Mouse (Mus musculus) mouse trophoblast stem cell (cell line): ENCODE data around the gene Gm33543.

Experiments
- in situ Hi-C, 2 experiments: fragments of 300-500 bp; cut with MseI, MboI; formaldehyde crosslinking; loops; 2 replicates in 1 of 2; 3 replicates in 1 of 2; pipeline ENCODE4 v1.15.1; 2025

Gene Gm33543

DNA sequence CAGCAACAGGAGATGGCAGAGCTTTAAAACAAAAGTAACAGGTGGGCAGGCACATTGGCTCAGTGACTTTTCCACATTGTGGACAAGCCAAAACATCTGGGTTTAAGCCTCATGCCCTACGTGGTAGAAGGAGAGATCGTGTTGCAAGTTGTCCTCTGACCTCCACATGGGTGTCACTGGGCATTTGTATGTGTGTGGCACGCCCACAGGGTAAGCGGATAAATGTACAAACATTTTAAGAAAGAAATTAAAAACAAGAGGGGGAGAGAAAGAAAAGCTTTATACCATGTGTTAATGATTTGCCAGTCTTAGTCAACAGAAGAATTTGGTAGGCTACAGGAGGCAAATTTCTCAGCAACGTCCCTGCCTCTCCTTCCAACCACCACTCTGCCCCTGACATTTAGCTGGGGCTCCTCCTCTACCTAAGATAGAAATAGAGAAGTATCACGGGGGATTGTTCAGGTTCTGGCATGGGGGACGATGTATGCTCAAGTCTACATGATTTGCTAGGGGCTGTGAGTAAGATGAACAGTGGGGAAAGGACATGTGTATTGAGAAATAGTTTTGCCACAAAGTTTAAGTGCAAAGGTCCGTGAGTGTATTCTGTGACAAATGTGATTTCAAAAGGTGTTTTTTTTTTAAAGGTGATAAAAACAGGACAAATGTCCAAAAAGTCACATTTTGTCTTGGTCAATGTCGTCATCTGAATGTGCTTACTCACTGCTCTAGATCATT is 6.0 kb downstream of the Gm33543 start:
- in situ Hi-C loops, result no loop called here

DNA sequence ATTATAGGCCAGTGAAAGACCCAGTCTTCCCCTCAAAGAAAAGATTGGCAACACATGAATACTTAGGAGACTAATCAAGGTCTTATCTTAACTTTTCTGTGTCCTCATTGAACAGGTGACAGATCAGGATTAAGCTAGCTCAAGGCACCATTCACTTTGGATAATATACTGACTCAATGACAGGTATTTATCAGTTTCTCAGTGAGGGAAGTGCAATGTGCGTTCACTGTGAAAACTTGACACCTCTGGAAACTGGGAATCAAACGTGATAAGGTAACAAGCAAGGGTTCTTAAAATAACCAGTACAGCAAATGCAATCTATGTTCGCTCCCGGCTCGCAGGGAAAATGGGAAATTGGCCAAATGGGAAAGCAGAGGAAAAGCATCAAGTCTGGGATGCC is 11.8 kb downstream of the Gm33543 start:
- in situ Hi-C loops, result no loop called here

DNA sequence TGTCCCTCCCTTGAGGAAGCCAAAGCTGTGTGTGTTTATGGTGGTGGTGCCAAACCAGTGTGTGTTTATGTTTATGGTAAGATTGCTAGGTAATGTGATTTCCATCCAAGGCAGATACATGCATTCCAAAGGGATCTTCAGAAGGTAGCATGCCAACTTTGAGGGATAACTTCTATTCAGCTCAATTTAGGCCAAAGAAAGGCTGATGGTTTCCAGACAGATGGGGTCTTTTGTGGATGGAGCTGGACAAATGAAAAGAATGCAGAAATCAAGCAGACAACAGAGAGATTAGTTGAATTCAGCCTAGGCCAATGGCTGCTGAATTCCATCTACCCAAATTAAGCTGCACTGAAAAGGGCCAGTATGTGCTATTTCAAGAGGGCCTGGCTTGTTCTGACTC is 13.3 kb downstream of the Gm33543 start:
- in situ Hi-C loops, result no loop called here

DNA sequence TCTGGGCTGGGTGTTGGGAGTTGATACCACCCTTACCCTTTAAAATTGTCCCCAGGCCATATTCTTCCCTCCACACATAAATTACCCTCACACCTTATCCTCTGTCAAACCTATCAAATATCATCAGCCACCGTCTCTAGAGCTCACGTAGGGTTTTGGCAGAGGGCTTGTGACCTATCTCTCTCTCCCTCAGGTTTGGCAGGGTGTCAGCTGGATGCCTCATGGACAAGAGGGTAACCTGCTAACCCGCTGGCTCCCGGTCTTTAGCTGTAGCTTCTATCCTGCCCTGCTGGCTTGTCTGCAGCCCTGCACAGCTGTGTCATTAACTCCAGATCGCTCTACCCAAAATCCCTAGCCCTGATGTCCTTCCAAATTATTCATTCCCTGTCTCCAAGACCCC is 14.4 kb downstream of the Gm33543 start:
- in situ Hi-C loops, result no loop called here

DNA sequence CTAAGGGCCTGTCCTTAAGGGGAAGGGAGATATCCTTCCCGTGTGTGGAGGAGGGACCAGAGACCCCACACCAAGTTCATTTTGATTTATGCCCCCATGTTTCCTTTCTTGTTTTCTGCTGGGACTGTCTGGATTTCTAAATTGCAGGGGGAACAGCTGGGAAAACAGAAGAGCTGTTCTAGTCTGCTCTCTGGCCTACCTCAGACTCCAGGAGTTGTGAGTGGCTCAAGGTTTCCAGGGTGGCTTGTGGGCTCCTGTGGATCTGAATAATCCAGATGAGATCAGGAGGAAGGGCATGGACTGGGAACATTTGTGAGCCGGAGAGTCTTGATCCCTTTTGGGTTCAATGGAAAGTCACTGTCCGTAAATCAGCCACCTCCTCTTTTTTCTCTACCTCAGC is 17.1 kb downstream of the Gm33543 start:
- in situ Hi-C loops, result no loop called here

DNA sequence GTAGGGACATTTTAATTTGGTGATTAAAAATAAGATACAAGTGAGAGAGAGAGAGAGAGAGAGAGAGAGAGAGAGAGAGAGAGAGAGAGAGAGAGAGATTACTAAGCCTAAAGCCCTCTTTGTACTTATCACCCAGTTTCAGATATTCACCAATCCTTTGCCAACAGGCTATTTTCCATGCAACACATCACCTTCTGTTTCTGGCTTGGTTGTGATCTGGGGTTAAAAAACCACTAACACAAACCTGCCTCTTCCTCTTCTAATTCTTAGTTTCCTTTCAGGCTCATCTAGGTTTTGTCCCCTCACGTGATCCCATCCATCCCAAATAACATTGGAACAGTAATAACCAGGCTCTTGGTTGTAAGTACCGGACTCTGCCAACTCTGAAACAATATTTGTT is 24.2 kb downstream of the Gm33543 start:
- in situ Hi-C loops, result no loop called here

DNA sequence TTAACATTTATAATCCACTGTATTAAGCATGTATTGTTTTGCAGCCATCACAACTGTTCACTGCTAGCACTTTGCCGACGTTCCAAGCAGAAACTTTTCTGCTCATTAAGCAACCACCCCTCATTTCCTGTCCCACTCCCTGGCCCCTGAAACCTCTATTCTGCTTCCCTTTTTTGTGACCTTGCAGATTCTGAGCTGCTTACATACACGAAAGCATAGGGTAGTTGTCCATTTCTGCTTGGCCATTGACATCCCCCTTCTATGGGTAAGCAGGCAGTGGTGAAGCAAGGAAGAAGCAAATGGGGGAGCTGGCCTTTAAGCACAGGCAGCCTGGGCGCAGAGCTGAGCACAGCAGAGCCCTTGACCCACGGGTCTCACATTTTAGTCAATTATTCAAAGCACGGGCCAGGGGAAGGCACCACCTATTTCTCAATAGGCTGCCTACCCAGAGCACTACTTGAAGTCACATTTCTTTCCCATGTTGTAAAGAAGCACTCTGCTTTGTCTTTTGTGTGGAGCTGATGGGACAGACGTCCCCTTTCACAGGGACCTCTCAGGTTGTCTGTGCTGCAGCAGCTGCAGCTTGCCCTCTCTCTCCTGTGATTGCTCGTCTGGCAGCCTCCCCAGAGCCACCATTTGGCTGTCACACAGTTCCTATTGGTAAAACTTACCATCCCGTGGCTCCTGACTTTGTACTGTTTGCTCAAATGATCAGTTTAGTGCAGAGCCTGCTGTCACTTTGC is 25.1 kb downstream of the Gm33543 start:
- in situ Hi-C loops, result no loop called here

DNA sequence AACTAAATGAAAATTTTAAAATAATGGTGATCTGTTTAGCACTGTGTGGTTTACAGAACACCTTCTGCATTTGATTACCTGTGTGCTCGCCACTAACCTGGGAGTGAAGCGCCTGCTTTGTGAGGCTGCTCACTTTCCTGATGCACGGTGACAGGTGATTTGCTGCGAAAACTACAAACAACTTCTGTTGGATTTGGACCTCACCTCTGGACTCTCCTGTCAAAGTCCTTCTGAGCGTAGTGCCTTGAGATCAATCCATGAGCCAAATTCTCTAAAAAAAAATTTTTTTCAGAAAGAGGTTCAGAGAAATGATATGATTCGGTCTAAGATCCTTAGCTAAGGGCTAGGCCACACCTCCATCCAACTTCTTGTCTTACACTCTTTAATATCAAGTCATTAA is 28.4 kb downstream of the Gm33543 start:
- in situ Hi-C loops, result no loop called here

DNA sequence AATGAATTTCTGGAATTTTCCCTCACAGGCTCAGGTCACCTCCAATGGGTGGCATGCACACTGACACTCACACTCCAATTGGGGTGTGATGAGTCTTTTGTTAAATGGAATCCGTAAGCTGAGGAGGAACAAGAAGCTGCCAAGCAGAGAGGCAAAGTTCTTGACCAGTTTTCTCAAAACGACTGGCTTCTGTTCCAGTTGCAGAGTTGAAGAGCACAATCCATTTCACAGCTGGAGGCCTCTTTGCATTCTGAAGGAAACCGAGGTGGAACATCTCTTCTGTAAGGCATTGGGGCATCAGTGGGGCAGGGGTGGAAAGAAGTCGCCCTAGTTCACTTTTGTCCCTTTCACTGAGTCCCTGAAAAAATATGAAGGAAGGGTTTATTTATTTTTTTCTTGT is 30.9 kb downstream of the Gm33543 start:
- in situ Hi-C loops, result no loop called here

DNA sequence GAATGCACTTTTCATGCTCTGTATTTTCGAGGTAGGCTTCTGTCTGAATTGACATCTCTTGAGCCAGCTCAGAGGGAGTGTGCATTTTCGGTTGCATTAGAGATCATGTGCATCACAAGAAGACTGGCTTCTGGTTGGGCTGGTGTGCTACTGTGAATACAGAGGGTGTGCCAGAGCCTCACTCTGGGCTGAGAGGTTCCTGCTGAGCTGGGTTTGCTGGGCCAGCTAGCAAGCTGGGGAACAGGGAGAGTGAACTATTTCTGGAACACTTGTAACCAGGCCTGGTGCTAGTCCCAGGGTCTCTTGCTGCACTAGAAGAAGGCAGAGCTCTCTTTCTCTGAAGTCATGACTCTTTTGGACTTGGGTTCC is 41.3 kb downstream of the Gm33543 start:
- in situ Hi-C loops, result no loop called here

DNA sequence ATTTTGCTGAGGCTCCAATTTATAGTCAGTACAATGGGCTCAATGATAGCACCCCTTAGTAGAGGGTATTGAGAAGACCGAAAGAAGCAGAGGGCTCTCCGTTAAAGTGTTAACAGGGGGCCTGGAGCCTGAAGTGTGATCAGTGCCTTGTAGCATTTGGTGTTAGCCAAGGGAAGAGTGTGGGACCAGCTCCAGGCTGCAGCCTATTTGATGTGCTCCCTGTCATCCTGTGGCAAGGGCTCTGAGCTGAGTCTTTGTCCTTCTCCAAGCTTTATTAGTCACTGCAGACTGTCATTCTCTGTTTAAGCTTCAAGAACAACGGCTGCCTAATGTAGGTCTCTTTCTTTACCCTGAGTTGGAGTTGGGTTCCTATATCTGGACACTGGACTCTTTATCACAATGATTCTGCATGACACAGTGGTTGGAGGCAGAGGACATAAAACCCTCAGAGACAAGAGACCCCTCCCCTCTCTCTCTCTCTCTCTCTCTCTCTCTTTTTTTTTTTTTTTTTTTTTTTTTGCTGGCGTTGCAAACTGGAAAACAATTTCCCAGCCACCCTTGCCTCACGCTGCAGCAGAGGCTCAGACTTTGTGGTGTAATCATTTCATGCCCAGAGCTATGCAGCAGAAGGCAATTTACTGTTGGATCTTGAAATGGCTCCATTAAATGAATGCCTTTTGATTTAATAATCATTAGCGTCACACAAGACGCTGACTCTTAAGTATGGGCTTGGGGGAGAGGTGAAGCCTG is 41.9 kb downstream of the Gm33543 start:
- in situ Hi-C loops, result no loop called here

DNA sequence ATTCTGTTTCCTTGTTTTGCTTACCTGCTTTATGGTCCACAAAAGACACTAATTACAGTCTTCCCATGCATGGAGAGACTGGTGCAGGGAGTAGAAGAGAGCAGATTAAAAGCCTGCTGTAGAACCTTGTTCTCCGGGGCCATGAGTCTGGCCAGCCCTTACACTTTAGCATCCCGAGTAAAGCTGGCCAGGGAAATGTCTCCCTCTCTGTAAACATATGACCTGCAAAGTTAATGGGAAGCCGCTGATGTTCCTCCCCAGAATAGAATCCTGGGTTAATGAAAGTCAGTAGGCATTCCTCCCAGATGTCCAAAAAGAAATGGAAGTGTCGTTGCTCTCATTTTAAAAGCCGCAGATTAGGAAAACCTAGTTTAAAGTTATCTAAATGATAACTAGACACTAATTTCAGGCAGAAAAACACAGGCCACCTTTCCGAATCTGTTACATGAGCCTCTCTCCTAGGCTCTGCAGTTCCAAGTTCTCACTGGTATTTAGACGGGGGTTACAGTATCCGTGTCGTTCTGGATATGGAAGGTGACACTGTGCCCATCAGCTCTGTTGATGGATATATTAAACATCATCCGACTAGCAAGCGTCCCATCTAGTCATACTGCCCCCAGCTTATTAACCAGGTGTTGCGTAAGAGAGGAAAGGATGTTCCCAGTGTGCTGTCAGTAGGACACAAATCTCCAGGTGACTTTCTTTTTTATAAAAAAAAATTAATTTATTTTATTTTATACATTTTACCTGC is 44.9 kb downstream of the Gm33543 start:
- in situ Hi-C loops, result no loop called here

DNA sequence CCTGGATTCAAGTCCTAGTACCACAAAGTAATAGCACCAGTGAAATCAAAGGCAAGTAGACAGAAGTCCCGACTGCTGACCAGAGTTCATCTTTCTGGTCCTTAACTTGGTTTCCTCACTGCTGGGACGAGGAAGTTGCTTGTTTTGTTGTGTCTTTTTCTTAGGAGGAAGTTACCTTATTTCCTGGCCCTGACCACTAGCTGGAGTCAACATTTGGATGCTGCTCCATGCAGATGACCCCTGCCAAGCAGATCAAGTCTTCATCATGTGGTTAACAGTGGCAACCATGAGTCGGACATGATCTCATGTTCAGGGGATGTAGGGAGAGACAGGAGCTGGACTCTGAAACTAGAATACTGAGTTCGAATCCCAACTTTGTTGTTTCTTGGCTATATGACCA is 47.2 kb downstream of the Gm33543 start:
- in situ Hi-C loops, result no loop called here

DNA sequence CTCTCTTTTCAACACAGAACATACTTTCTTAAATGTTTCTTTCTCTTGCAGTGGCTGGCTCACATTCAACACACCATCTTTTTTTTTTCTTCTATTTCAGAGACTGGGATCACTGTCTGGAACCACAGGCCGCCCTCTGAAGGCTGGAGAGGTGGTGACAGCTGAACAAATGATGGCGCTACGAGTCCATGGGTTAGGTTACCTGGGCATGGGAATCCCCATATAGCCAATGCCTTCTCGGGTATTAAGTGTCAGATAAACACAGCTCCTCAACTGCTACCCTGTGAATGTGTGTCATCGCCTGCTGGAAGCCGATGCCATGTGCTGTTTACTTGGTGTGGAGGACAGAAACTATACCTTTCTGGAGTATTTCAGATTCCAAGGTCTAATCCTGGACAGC is 48.0 kb downstream of the Gm33543 start:
- in situ Hi-C loops, result no loop called here

DNA sequence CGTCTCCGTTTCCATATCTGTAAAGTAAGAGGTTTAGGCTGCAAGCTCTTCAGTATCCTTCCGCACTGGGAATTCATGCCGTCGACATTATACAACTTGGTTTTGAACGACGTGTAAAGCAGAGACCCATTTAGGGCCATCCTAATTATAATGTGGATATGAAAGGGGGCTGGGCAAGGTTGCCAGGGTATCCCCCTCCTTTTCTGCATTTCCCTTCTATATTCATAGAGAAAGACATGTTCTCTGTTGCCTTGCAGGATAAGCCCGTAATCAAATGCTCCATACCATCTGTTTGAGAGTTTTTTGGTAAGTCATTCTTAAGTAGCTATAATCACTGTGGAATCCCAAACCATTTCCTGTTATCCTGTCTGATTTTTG is 51.3 kb downstream of the Gm33543 start:
- in situ Hi-C loops, result no loop called here

DNA sequence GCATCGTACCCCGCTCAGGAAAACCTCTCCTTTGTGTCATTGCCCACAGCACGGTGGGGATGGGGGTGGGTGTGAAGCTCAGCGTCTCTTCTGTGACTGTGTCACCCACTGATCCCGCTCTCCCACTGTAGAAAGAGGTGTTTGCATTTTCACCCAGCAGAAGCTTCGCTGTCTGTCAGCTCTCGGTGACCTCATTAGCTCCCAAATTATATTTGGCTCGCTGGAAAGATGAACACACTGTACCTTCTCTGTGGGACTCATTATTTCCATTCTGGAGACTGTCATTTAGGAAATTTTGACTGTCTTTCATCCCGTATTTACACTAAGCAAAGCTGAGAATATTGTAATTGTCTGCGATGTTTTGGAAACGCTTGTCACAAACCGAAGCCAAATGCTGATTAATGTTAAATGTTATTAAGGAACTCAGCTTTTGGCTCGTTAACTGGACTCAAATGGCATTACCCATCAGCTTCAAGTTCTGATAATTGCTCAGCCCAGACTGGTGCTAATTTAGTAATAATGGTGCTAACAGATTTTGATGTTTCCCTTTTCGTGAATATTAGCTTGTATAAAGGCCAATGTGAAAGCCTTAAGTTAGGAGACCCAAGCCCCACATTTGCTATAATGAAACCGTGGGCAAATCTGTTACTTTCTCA is 51.8 kb downstream of the Gm33543 start:
- in situ Hi-C loops, result no loop called here

DNA sequence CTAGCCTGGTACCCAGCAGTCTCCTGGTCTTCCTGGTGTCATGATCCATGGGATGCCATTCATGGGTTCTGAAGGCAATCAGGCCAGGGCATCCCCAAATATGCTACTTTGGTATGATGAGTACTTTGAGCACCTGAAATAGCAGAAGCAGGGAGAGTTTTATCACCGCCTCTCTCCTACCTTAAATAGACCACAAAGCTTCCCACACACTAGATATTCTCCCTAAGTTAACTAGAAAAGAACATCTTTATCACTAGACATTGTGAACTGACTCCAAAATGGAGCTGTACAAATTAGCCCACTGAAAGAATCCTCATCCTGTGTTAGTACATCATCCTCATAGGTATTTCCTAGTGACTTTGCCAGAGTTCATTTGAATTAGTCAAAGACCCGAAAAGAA is 55.6 kb downstream of the Gm33543 start:
- in situ Hi-C loops, result no loop called here

DNA sequence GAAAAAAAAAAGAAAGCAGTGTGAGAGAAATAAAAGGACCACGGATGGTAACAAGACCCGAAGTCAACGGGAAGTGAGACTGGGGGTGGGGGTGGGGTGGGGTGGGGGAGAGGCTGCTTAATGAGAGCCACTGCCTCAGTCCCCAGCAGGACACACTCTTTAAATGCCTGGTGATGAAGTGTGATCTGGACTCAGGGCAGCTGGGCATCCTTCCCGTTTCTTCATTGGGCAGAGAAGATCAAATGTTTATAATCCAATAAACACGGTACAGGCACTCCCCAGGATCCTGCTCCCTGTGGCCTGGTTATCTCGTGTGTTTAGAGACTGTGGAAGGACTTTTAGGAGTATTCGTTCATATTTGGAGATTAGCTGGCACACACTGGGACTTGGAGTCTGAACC is 57.9 kb downstream of the Gm33543 start:
- in situ Hi-C loops, result no loop called here

DNA sequence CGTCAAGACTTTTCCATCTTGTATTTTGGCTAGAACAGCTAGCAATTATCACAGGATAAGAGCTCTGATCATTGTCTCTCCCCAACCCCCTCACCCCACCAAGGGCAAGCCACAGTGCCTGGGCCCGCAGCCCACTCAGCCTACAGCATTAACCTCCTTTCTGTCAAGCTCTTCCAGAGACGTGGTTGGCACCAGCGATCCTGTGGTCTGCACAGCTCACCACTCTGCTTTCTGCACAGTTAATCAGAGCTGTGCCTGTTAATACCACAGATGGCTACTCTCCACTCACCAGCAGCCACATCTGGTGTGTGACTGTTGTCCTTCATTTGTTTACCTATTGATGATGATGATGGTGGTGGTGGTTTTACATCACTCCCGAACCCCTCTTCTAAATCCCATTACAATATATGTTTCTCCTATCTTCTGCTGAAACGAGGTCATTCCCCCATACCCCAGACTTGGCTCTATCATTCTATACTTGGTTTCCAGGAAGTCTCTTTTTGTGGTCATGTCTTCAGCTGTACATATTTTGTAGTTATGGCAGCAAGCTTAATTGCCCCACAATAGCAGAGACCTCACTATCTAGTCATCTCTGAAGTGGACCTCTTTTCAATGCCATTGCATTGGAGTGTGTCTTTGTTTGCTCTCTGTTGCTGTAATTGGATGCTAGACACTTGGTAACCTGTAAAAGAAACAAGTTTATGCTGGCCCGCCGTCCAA is 61.7 kb downstream of the Gm33543 start:
- in situ Hi-C loops, result no loop called here

DNA sequence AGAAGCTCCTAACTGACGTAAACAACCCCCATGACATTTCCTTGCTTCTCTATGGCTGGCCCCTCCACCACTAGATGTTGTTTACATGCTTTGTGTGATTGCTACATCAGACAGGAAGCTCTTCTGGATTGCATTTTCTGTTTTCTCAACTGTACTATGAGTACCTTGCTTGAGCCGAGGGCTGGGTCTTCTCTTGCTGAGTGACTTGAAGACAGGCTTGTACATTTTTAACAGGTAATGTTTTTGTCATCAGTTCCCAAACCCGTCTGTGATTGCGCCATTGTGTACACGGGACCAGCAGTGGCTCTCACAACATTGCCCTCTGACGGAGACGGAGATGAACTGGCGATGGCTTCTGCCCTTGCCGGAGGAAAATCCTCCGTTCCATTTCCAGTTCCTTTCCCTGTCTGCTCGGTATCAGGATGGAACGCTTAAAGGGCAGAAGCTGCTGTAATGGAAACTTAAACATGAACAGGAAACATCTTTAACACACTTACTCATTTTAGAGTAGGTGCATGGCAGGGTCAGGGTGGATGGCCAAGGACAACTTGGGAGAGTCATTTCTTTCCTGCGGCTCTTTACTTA is 62.8 kb downstream of the Gm33543 start:
- in situ Hi-C loops, result no loop called here

DNA sequence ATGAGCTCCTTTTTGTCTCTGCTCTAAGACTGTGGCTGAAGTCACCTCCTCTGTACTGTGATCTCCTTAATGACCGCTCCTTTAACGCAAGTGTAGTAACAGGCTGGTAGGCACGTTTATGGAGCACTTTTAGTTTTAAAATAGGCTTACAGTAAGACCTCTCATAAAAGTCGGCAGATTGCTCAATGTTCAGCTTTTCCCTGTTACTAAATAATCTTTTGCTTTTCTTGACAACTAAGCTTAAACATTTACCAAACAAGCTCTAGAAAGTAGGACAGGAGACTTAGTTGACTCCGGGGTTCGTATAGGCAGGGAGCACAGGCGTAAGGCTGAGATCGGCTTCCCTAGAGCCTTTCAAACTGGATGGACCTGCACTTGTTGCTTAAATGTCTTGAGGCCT is 64.1 kb downstream of the Gm33543 start:
- in situ Hi-C loops, result no loop called here
